In genomic region chr10:59615411-59615810, GRCm38 (mm10) we compare ENCODE assay signal across 8 mouse cellular contexts. TPM values are rescaled to one million over a fixed set of nuclear protein-coding genes. Genes with fewer than 3 reads are reported as not detected.
DNase-seq lines count a peak whose midpoint lies in the region; ATAC-seq and TF ChIP-seq lines count a peak whose summit lies in the region.

No protein-coding gene starts in this region.

- peak overlapping the region; percentile 95 for H3K9ac ChIP-seq in neural tube, embryonic 11.5 days (ENCODE audit: low read length)
- H3K9ac ChIP-seq in intestine, embryonic 15.5 days = peak overlapping the region; percentile 94
- peak overlapping the region; percentile 97 for H3K9ac ChIP-seq in neural tube, embryonic 12.5 days

- TF ChIP-seq POLR2A in cortical plate, adult 2 months (IDR thresholded peaks at IDR 0.05; ENCODE audit: extremely low read depth, insufficient read depth, low read length) = no peak

- no peaks in the 10 kb centered on the region for H3K36me3 ChIP-seq in neural tube, embryonic 11.5 days (ENCODE audit: control insufficient read depth, insufficient read depth, low read length)
- no peaks in the 10 kb centered on the region for H3K36me3 ChIP-seq in intestine, embryonic 15.5 days
- H3K36me3 ChIP-seq in neural tube, embryonic 12.5 days = no peaks in the 10 kb centered on the region

- H3K4me2 ChIP-seq in neural tube, embryonic 11.5 days (ENCODE audit: low read depth) = peak overlapping the region; percentile 86
- H3K4me2 ChIP-seq in intestine, embryonic 15.5 days (replicated peaks) = peak overlapping the region; percentile 86
- H3K4me2 ChIP-seq in neural tube, embryonic 12.5 days (replicated peaks) = peak overlapping the region; percentile 86

- 35% methylated on average over 5 of the region's 5 CpGs for WGBS in neural tube, embryonic 11.5 days
- 26% methylated on average over 5 of the region's 5 CpGs for WGBS in intestine, embryonic 15.5 days
- WGBS in neural tube, embryonic 12.5 days = 40% methylated on average over 5 of the region's 5 CpGs

- peak overlapping the region; percentile 89 for H3K4me3 ChIP-seq in neural tube, embryonic 11.5 days (ENCODE audit: low read depth, low read length)
- peak overlapping the region; percentile 95 for H3K4me3 ChIP-seq in cortical plate, adult 2 months (ENCODE audit: insufficient read depth, low read length)
- peak overlapping the region; percentile 92 for H3K4me3 ChIP-seq in intestine, embryonic 15.5 days (replicated peaks)
- peak overlapping the region; percentile 96 for H3K4me3 ChIP-seq in neural tube, embryonic 12.5 days

- H3K27me3 ChIP-seq in neural tube, embryonic 11.5 days (ENCODE audit: control insufficient read depth, insufficient read depth, low read length) = no peaks in the 10 kb centered on the region
- H3K27me3 ChIP-seq in intestine, embryonic 15.5 days (replicated peaks) = no peaks in the 10 kb centered on the region
- H3K27me3 ChIP-seq in neural tube, embryonic 12.5 days (replicated peaks) = no peaks in the 10 kb centered on the region

- no peak for DNase-seq in neural tube, embryonic 11.5 days (ENCODE audit: low spot score)
- DNase-seq in neural tube, embryonic 10.5 days (ENCODE audit: extremely low spot score, low spot score) = no peak
- DNase-seq in urinary bladder, postnatal 10 days (ENCODE audit: low spot score) = no peak
- no peak for DNase-seq in gastrocnemius, adult 8-10 months (ENCODE audit: low spot score in 2 of 2)
- no peak for DNase-seq in right cerebral cortex, postnatal 25 days

- H3K4me1 ChIP-seq in neural tube, embryonic 11.5 days (ENCODE audit: control insufficient read depth, insufficient read depth, low read length) = peaks cover 6% of the 10 kb centered on the region; the same call in 1 of the 2 replicates
- H3K4me1 ChIP-seq in cortical plate, adult 2 months (ENCODE audit: control insufficient read depth, insufficient read depth, low read length) = peaks cover 2% of the 10 kb centered on the region; the same call in 1 of the 2 replicates
- H3K4me1 ChIP-seq in intestine, embryonic 15.5 days (replicated peaks) = peaks cover 12% of the 10 kb centered on the region; the same call in 1 of the 2 replicates
- peaks cover 8% of the 10 kb centered on the region for H3K4me1 ChIP-seq in neural tube, embryonic 12.5 days

- ATAC-seq in neural tube, embryonic 11.5 days (ENCODE audit: insufficient read depth, low FRiP score, low TSS enrichment) = no peak
- no peak for ATAC-seq in intestine, embryonic 15.5 days
- no peak for ATAC-seq in neural tube, embryonic 12.5 days (ENCODE audit: low FRiP score, low read depth)

- H3K27ac ChIP-seq in neural tube, embryonic 11.5 days (ENCODE audit: low read depth, low read length) = no peak overlapping the region
- no peak overlapping the region for H3K27ac ChIP-seq in cortical plate, adult 2 months (ENCODE audit: insufficient read depth, low read length)
- H3K27ac ChIP-seq in intestine, embryonic 15.5 days = 0 out of 2 replicates have a peak overlapping the region, but pooled peaks have one; percentile 91
- H3K27ac ChIP-seq in neural tube, embryonic 12.5 days = no peak overlapping the region

- TF ChIP-seq CTCF in cortical plate, adult 2 months (IDR thresholded peaks at IDR 0.05; ENCODE audit: extremely low read depth, insufficient read depth, low read length) = no peak

- no peaks in the 10 kb centered on the region for H3K9me3 ChIP-seq in neural tube, embryonic 11.5 days (ENCODE audit: control insufficient read depth, low read length)
- H3K9me3 ChIP-seq in intestine, embryonic 15.5 days = no peaks in the 10 kb centered on the region
- no peaks in the 10 kb centered on the region for H3K9me3 ChIP-seq in neural tube, embryonic 12.5 days

RNA-seq across cellular contexts. Expression of gene Gm10322, which starts 0.5 kb away (rescaled TPM):
- not detected in 2 replicates for polyA plus RNA-seq in neural tube, embryonic 11.5 days (2014; fragmentation: Nextera tagmentation; extraction: Ambion mirVana)
- not detected in 2 replicates for polyA plus RNA-seq in cortical plate, adult 2 months (2012; rRNA removed)
- polyA plus RNA-seq in intestine, embryonic 15.5 days (2015; fragmentation: Nextera tagmentation; extraction: Ambion mirVana) = not detected in 2 replicates
- polyA plus RNA-seq in neural tube, embryonic 12.5 days (2016; fragmentation: Nextera tagmentation; extraction: Ambion mirVana) = not detected in 2 replicates
- not detected for total RNA-seq in gastrocnemius, adult 8-10 months (2022)

RNA-seq across cellular contexts. Expression of gene Mcu, which starts 1.1 kb away (rescaled TPM):
- polyA plus RNA-seq in neural tube, embryonic 11.5 days (2014; fragmentation: Nextera tagmentation; extraction: Ambion mirVana) = 26.2 and 26.9 TPM in 2 replicates
- polyA plus RNA-seq in cortical plate, adult 2 months (2012; rRNA removed) = 21.2 and 21.5 TPM in 2 replicates
- 66.4 and 72.6 TPM in 2 replicates for polyA plus RNA-seq in intestine, embryonic 15.5 days (2015; fragmentation: Nextera tagmentation; extraction: Ambion mirVana)
- 26.5 and 30.5 TPM in 2 replicates for polyA plus RNA-seq in neural tube, embryonic 12.5 days (2016; fragmentation: Nextera tagmentation; extraction: Ambion mirVana)
- 10 to 100 TPM; 37.1 to 42.2 (median 41.1) TPM for total RNA-seq in gastrocnemius, adult 8-10 months (2022)
